Mouse (Mus musculus) midbrain, embryonic 11.5 days (tissue): Measurements from ENCODE around the gene Lag3. TPM values are rescaled to one million over a fixed set of nuclear protein-coding genes. Genes with fewer than 3 reads are reported as not detected.

ENCODE experiments used
- ATAC-seq: fragments of 200-750 bp; cut with Nextera tagmentation; 2 replicates; pipeline ENCODE4 v1.8.0; 2017; ENCODE audit warnings: moderate TSS enrichment, moderate library complexity; ENCODE audit not compliant: low FRiP score
- DNase-seq: peaks from one replicate; pipeline ENCODE4 v3.0.0; 2015; ENCODE audit warnings: low spot score; ENCODE audit errors: missing footprints
- H3K27ac ChIP-seq: fragments of 300-500 bp; sonication (generic); 2 replicates; pipeline ENCODE4 v1.5.1; 2014; ENCODE audit warnings: low read depth, low read length
- H3K27me3 ChIP-seq: fragments of 300-500 bp; sonication (generic); 2 replicates; pipeline ENCODE4 v1.6.1; 2014; ENCODE audit warnings: mild to moderate bottlenecking, low read length, moderate library complexity, mixed read lengths; ENCODE audit not compliant: control insufficient read depth, insufficient read depth
- H3K36me3 ChIP-seq: fragments of 300-500 bp; sonication (generic); 2 replicates; pipeline ENCODE4 v1.6.1; 2014; ENCODE audit warnings: mild to moderate bottlenecking, low read length, moderate library complexity, mixed read lengths; ENCODE audit not compliant: control insufficient read depth, insufficient read depth
- H3K4me1 ChIP-seq: fragments of 300-500 bp; sonication (generic); 2 replicates; pipeline ENCODE4 v1.6.1; 2014; ENCODE audit warnings: low read length; ENCODE audit not compliant: control insufficient read depth, insufficient read depth
- H3K4me2 ChIP-seq: fragments of 300-500 bp; sonication (generic); 2 replicates; pipeline ENCODE4 v1.6.1; 2014; ENCODE audit warnings: mild to moderate bottlenecking, moderate library complexity
- H3K4me3 ChIP-seq: fragments of 300-500 bp; sonication (generic); 2 replicates; pipeline ENCODE4 v1.5.1; 2014; ENCODE audit warnings: low read depth, low read length
- H3K9ac ChIP-seq: fragments of 300-500 bp; sonication (generic); 2 replicates; pipeline ENCODE4 v1.6.1; 2014; ENCODE audit warnings: low read length
- H3K9me3 ChIP-seq: fragments of 300-500 bp; sonication (generic); 2 replicates; pipeline ENCODE4 v1.6.1; 2016; ENCODE audit warnings: low read length; ENCODE audit not compliant: control insufficient read depth
- WGBS: fragments of 180-500 bp; shearing (Covaris S2); extraction: QIAGEN DNeasy Blood & Tissue Kit; methylation state at CpG from one replicate; pipeline ENCODE4 v1.1.7; 2014; 5-methylcytosine and 5-hydroxymethylcytosine counted together
- polyA plus RNA-seq: library from polyadenylated mRNA; unstranded; fragments of >200 nt; fragmentation: Nextera tagmentation; extraction: Ambion mirVana; gene quantifications from 2 replicates; pipeline ENCODE4 v1.2.1, GENCODE M21; 2014

The Lag3 gene
- polyA plus RNA-seq, 1 experiment from 2014 or later, result 2.4 TPM

GRCm38 (mm10) chr6:124859725-124860124 lies 51.8 kb downstream of the Lag3 start:
- Histone ChIP-seq H3K9ac (peak overlapping the region; percentile 47), H3K27ac (no peak overlapping the region; the same call in 1 of the 2 replicates), H3K4me2 (peak overlapping the region; percentile 6; the same call in 1 of the 2 replicates)

GRCm38 (mm10) chr6:124858561-124859318 lies 52.8 kb downstream of the Lag3 start:
- ATAC-seq, result no peak
- WGBS, result 79% methylated on average over 28 of the region's 28 CpGs
- no peak overlapping the region for H3K9ac ChIP-seq
- no peak overlapping the region; the same call in 1 of the 2 replicates for H3K4me2 ChIP-seq
- no peaks in the 10 kb centered on the region for H3K36me3 ChIP-seq
- no peaks in the 10 kb centered on the region for H3K9me3 ChIP-seq
- no peak overlapping the region for H3K4me3 ChIP-seq
- DNase-seq, result no peak
- H3K27me3 ChIP-seq, result peaks cover 3% of the 10 kb centered on the region; the same call in 1 of the 2 replicates
- H3K4me1 ChIP-seq, result peaks cover 35% of the 10 kb centered on the region
- no peak overlapping the region for H3K27ac ChIP-seq

More at GRCm38 (mm10) chr6:124859725-124860124, 51.8 kb downstream of the Lag3 start:
- Histone ChIP-seq H3K9me3 (no peaks in the 10 kb centered on the region), H3K27me3 (peaks cover 3% of the 10 kb centered on the region; the same call in 1 of the 2 replicates), H3K4me3 (no peak overlapping the region), H3K36me3 (no peaks in the 10 kb centered on the region), H3K4me1 (peaks cover 39% of the 10 kb centered on the region)
- peak; percentile 99 for DNase-seq
- WGBS, result 10% methylated on average over 12 of the region's 12 CpGs
- peak; percentile 14 for ATAC-seq

GRCm38 (mm10) chr6:124857840-124858530 lies 53.5 kb downstream of the Lag3 start:
- 25% methylated on average over 26 of the region's 26 CpGs for WGBS
- Histone ChIP-seq H3K36me3 (no peaks in the 10 kb centered on the region), H3K9ac (peak overlapping the region; percentile 94), H3K4me2 (peak overlapping the region; percentile 67), H3K27me3 (peaks cover 3% of the 10 kb centered on the region; the same call in 1 of the 2 replicates), H3K4me1 (peaks cover 32% of the 10 kb centered on the region), H3K27ac (no peak overlapping the region), H3K4me3 (peak overlapping the region; percentile 71), H3K9me3 (no peaks in the 10 kb centered on the region)
- DNase-seq (no peak), ATAC-seq (no peak)

GRCm38 (mm10) chr6:124856916-124857839 lies 54.3 kb downstream of the Lag3 start, which contains the start of gene P3h3:
Gene P3h3 (minus strand): TSS chr6:124857752.
- DNase-seq (peak; percentile 97), ATAC-seq (peak; percentile 88)
- under 1% methylated on average over 70 of the region's 86 CpGs for WGBS
- H3K9me3 ChIP-seq, result no peaks in the 10 kb centered on the region
- peak within 1 kb of the TSS; percentile 82 for H3K27ac ChIP-seq
- H3K36me3 ChIP-seq, result no peaks in the 10 kb centered on the region
- H3K27me3 ChIP-seq, result peaks cover 3% of the 10 kb centered on the region; the same call in 1 of the 2 replicates
- peak within 1 kb of the TSS; percentile 94 for H3K9ac ChIP-seq
- peak within 1 kb of the TSS; percentile 67 for H3K4me2 ChIP-seq
- H3K4me3 ChIP-seq, result peak within 1 kb of the TSS; percentile 71
- peaks cover 26% of the 10 kb centered on the region for H3K4me1 ChIP-seq

- 9% methylated on average over 14 of the region's 14 CpGs for WGBS
- DNase-seq, result peak; percentile 92
- Histone ChIP-seq H3K9ac (peak overlapping the region; percentile 94), H3K9me3 (no peaks in the 10 kb centered on the region), H3K27ac (0 out of 2 replicates have a peak overlapping the region, but pooled peaks have one; percentile 82), H3K36me3 (no peaks in the 10 kb centered on the region), H3K27me3 (peaks cover 3% of the 10 kb centered on the region; the same call in 1 of the 2 replicates), H3K4me2 (peak overlapping the region; percentile 67), H3K4me3 (peak overlapping the region; percentile 71), H3K4me1 (peaks cover 17% of the 10 kb centered on the region)
- peak; percentile 23; the same call in 1 of the 2 replicates for ATAC-seq
These were observed 55.2 kb downstream of the Lag3 start for GRCm38 (mm10) chr6:124856321-124856720.

- no peaks in the 10 kb centered on the region for H3K36me3 ChIP-seq
- no peak overlapping the region for H3K4me2 ChIP-seq
- no peak overlapping the region for H3K4me3 ChIP-seq
- H3K9me3 ChIP-seq, result no peaks in the 10 kb centered on the region
- peaks cover 3% of the 10 kb centered on the region; the same call in 1 of the 2 replicates for H3K27me3 ChIP-seq
- no peak for ATAC-seq
- no peak overlapping the region; the same call in 1 of the 2 replicates for H3K27ac ChIP-seq
- H3K4me1 ChIP-seq, result peaks cover 11% of the 10 kb centered on the region
- no peak overlapping the region for H3K9ac ChIP-seq
- 72% methylated on average over 12 of the region's 12 CpGs for WGBS
- no peak for DNase-seq
These were observed 56.9 kb downstream of the Lag3 start for GRCm38 (mm10) chr6:124854647-124855046.

Other genes with a start within 250 kb of the Lag3 start
- 30.9 and 32.3 TPM in 2 replicates for gene Lpcat3, start 248.7 kb downstream of the Lag3 start, polyA plus RNA-seq
- gene Emg1, start 199.5 kb downstream of the Lag3 start, polyA plus RNA-seq, result 215 and 219 TPM in 2 replicates
- gene Phb2, start 199.4 kb downstream of the Lag3 start, polyA plus RNA-seq, result 343 and 353 TPM in 2 replicates
- gene Ptpn6, start 173.0 kb downstream of the Lag3 start, polyA plus RNA-seq, result 5.1 and 6.3 TPM in 2 replicates
- 532 and 550 TPM in 2 replicates for gene Grcc10, start 170.3 kb downstream of the Lag3 start, polyA plus RNA-seq
- not detected in 2 replicates for gene Gm45234, start 155.7 kb downstream of the Lag3 start, polyA plus RNA-seq
- gene Atn1, start 155.2 kb downstream of the Lag3 start, polyA plus RNA-seq, result 8.2 and 8.4 TPM in 2 replicates
- 4.5 and 6.6 TPM in 2 replicates for gene Eno2, start 142.0 kb downstream of the Lag3 start, polyA plus RNA-seq
- 1.1 and 1.8 TPM in 2 replicates for gene Lrrc23, start 132.0 kb downstream of the Lag3 start, polyA plus RNA-seq
- 3.7 and 4.8 TPM in 2 replicates for gene Spsb2, start 103.0 kb downstream of the Lag3 start, polyA plus RNA-seq
- 619 and 639 TPM in 2 replicates for gene Tpi1, start 97.4 kb downstream of the Lag3 start, polyA plus RNA-seq
- gene Usp5, start 82.2 kb downstream of the Lag3 start, polyA plus RNA-seq, result 139 and 143 TPM in 2 replicates
- 225 and 244 TPM in 2 replicates for gene Cdca3, start 82.2 kb downstream of the Lag3 start, polyA plus RNA-seq
- gene Gnb3, start 71.4 kb downstream of the Lag3 start, polyA plus RNA-seq, result 3.8 TPM in 2 replicates
- gene P3h3, start 54.0 kb downstream of the Lag3 start, polyA plus RNA-seq, result 7.8 and 7.9 TPM in 2 replicates
- gene Gpr162, start 47.7 kb downstream of the Lag3 start, polyA plus RNA-seq, result 1.6 and 2.1 TPM in 2 replicates
- not detected in 2 replicates for gene Cd4, start 23.5 kb downstream of the Lag3 start, polyA plus RNA-seq
- 258 and 288 TPM in 2 replicates for gene Ptms, start 8.4 kb upstream of the Lag3 start, polyA plus RNA-seq
- gene Mlf2, start 19.7 kb upstream of the Lag3 start, polyA plus RNA-seq, result 430 and 435 TPM in 2 replicates
- 105 and 112 TPM in 2 replicates for gene Cops7a, start 53.8 kb upstream of the Lag3 start, polyA plus RNA-seq
- gene Pianp, start 85.0 kb upstream of the Lag3 start, polyA plus RNA-seq, result 1.2 and 1.6 TPM in 2 replicates
- gene Zfp384, start 97.4 kb upstream of the Lag3 start, polyA plus RNA-seq, result 9.3 and 9.9 TPM in 2 replicates
- gene Ing4, start 128.1 kb upstream of the Lag3 start, polyA plus RNA-seq, result 139 and 146 TPM in 2 replicates
- gene Acrbp, start 138.0 kb upstream of the Lag3 start, polyA plus RNA-seq, result 9.2 and 10.8 TPM in 2 replicates
- 0.11 TPM in 1 of 2 replicates, not detected in the other for gene Lpar5, start 156.2 kb upstream of the Lag3 start, polyA plus RNA-seq
- 96.9 and 99.3 TPM in 2 replicates for gene Chd4, start 184.3 kb upstream of the Lag3 start, polyA plus RNA-seq
- gene Nop2, start 220.2 kb upstream of the Lag3 start, polyA plus RNA-seq, result 55.1 and 58.4 TPM in 2 replicates
- gene Iffo1, start 233.5 kb upstream of the Lag3 start, polyA plus RNA-seq, result 8.4 and 8.6 TPM in 2 replicates